Mouse (Mus musculus) cerebellum, adult 2 months (tissue): Measurements from ENCODE around the gene Itga1.

Experiments
- CTCF ChIP-seq: fragments of 200-500 bp; IDR thresholded peaks from 2 replicates; pipeline ENCODE4 v1.5.1; 2011; ENCODE audit warnings: low read depth, mild to moderate bottlenecking, control low read depth, low read length, moderate library complexity, borderline replicate concordance; ENCODE audit not compliant: insufficient read depth
- POLR2A ChIP-seq: fragments of 200-500 bp; IDR thresholded peaks from 2 replicates; pipeline ENCODE4 v1.6.1; 2011; ENCODE audit warnings: low read length, control low read depth, borderline replicate concordance; ENCODE audit not compliant: insufficient read depth

DNA sequence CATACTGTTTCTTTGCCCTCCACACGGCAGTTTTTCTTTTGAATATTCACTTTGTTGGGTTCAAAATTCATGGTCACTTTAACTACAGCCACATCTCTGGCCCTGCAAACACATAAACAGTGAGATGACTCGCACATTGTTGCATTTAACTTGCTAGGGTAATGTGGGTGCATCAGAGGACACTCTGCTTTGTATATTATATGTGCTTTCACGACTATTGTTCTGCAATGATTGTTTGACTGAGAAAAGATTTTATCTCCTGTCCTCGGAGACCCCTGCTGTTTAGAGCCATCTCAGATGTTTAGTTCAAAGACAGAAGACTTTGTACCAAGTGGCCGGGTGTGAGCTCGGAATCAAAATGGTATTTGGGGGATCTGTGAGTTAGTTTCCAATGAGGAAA lies 114.1 kb downstream of the Itga1 start:
- no peak for TF ChIP-seq CTCF
- TF ChIP-seq POLR2A: no peak
